Mouse (Mus musculus) c-Kit-positive CD71-negative TER-119-negative erythroid progenitor cells, embryonic 14.5 days (primary cell): ENCODE measurements around the gene Rnf145.

Experiments
- DNase-seq: peaks from one replicate; pipeline ENCODE4 v3.0.0-alpha.2; 2013; ENCODE audit warnings: low read depth

The Rnf145 gene

GRCm38 (mm10) chr11:44518281-44519095 lies at the start of gene Rnf145:
Rnf145 (plus strand) TSS chr11:44518964.
- DNase-seq, result no peak

- peak; percentile 42 for DNase-seq
Observed at GRCm38 (mm10) chr11:44469646-44470431, 48.9 kb upstream of the Rnf145 start.

GRCm38 (mm10) chr11:44470432-44471336 lies 48.1 kb upstream of the Rnf145 start, which contains the start of gene Ublcp1:
Ublcp1 (minus strand) TSS chr11:44470498.
- peak; percentile 86 for DNase-seq

- no peak for DNase-seq
Observed at GRCm38 (mm10) chr11:44471337-44471995, 47.3 kb upstream of the Rnf145 start.

- no peak for DNase-seq
Observed at GRCm38 (mm10) chr11:44475467-44475866, 43.3 kb upstream of the Rnf145 start.

GRCm38 (mm10) chr11:44476445-44476844 lies 42.3 kb upstream of the Rnf145 start:
- DNase-seq, result no peak

GRCm38 (mm10) chr11:44478382-44478781 lies 40.4 kb upstream of the Rnf145 start:
- DNase-seq, result no peak

- DNase-seq, result no peak
Observed at GRCm38 (mm10) chr11:44480246-44480645, 38.5 kb upstream of the Rnf145 start.

- DNase-seq, result no peak
Observed at GRCm38 (mm10) chr11:44485089-44485736, 33.6 kb upstream of the Rnf145 start.

- DNase-seq, result no peak
Observed at GRCm38 (mm10) chr11:44489117-44489516, 29.6 kb upstream of the Rnf145 start.

- no peak for DNase-seq
Observed at GRCm38 (mm10) chr11:44494643-44495323, 24.0 kb upstream of the Rnf145 start.

GRCm38 (mm10) chr11:44496217-44496616 lies 22.5 kb upstream of the Rnf145 start:
- no peak for DNase-seq

GRCm38 (mm10) chr11:44498412-44499272 lies 20.1 kb upstream of the Rnf145 start:
- no peak for DNase-seq

GRCm38 (mm10) chr11:44500966-44501365 lies 17.8 kb upstream of the Rnf145 start:
- no peak for DNase-seq

- DNase-seq, result no peak
Observed at GRCm38 (mm10) chr11:44501477-44501876, 17.3 kb upstream of the Rnf145 start.

GRCm38 (mm10) chr11:44502931-44503330 lies 15.8 kb upstream of the Rnf145 start:
- no peak for DNase-seq

- DNase-seq, result no peak
Observed at GRCm38 (mm10) chr11:44504146-44504545, 14.6 kb upstream of the Rnf145 start.

GRCm38 (mm10) chr11:44504761-44505160 lies 14.0 kb upstream of the Rnf145 start:
- DNase-seq, result no peak

GRCm38 (mm10) chr11:44508876-44509275 lies 9.9 kb upstream of the Rnf145 start:
- no peak for DNase-seq
